Mouse (Mus musculus): ENCODE measurements around the gene Numa1.
"Not testable (repeated sequence)": the region's sequence is repeated elsewhere in the genome, so short reads cannot be mapped to it uniquely, and the experiment has no call there.

The Numa1 gene

DNA sequence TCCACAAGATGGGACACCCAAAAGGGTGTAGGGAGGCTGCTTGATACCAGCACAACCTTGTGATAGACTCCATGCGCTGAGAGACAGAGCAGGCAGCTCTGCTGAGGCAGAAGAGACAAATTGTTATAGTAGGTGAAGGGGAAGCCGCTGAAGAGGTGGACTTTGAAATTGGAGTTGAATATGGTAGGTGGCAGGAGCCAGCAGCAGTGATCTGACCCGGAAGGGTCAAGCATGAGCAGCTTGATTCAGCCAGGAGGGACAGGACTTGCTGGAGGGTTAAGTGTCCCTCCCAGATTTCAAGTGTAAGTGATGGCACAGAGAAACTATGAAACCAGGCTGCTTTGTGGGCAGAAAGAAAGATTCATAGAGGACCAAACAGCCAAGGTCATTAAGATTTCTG, 51.2 kb downstream of the Numa1 start:
- no peak for DNase-seq (ENCODE audit: low spot score in 2 of 2)

DNA sequence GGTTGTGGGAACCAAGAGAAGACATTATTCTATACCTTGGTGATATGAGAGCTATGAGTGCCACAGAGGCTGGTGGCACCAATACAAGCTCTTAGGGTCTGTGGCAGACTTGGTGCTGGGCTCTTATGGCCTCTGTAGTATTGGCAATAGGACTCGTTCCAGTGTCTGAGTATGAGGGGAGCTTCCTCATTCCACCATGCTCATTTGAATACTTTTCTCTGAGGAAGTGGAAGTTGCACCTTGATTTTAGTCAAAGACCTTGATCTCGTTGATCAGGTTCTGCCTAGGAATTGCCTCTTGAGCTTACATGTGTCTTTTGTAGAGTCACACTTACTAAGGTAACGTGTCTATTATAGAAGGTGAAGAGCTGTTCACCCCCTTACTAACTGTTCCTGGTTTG, 60.3 kb downstream of the Numa1 start:
- no peak for DNase-seq (ENCODE audit: low spot score in 2 of 2)

DNA sequence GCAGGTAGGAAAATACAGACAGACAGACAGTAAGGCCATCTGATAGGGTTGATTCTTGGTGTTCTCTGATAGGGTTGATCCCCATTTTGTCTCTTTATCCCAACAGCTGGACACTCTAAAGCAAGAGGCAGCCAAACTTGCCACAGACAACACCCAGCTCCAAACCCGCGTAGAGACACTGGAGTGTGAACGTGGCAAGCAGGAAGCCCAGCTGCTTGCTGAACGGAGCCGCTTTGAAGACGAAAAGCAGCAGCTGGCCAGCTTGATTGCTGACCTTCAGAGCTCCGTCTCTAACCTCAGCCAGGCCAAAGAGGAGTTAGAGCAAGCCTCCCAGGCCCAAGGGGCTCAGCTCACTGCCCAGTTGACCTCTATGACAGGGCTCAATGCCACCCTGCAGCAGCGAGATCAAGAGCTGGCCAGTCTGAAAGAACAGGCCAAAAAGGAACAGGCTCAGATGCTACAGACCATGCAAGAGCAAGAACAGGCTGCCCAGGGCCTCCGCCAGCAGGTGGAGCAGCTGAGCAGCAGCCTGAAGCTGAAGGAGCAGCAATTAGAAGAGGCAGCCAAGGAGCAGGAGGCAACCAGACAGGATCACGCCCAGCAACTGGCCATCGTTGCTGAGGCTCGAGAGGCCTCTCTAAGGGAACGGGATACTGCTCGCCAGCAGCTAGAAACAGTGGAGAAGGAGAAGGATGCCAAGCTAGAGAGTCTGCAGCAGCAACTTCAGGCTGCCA, 64.5 kb downstream of the Numa1 start:
- DNase-seq (ENCODE audit: low spot score in 2 of 2), result peak; percentile 35 to 62

DNA sequence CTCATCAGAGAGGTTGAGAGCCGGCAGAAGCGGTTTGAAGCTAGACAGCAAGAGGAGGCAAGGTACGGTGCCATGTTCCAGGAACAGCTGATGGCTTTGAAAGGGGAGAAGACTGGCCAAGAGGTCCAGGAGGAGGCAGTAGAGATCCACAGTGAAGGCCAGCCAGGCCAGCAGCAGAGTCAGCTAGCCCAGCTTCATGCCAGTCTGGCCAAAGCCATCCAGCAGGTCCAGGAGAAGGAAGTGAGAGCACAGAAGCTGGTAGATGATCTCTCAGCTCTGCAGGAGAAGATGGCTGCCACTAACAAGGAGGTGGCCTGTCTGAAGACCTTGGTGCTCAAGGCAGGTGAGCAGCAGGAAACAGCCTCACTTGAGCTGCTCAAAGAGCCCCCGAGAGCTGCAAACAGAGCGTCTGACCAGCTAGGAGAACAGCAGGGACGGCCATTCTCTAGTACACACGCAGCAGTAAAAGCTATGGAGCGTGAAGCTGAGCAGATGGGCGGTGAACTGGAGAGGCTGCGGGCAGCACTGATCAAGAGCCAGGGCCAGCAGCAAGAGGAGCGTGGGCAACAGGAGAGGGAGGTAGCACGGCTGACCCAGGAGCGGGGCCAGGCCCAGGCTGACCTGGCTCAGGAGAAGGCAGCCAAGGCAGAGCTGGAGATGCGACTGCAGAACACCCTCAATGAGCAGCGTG, 65.7 kb downstream of the Numa1 start:
- DNase-seq (ENCODE audit: low spot score in 2 of 2), result no peak

DNA sequence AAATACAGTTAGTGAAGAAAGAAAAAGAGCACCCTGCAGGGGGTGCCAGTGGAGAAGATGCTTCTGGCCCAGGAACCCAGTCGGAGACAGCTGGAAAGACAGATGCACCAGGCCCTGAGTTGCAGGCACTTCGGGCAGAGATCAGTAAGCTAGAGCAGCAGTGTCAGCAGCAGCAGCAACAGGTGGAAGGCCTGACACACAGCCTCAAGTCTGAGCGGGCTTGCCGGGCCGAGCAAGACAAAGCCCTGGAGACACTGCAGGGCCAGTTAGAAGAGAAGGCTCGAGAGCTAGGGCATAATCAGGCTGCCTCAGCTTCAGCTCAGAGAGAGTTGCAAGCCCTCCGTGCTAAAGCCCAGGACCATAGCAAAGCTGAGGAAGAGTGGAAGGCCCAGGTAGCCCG, 66.4 kb downstream of the Numa1 start:
- DNase-seq (ENCODE audit: low spot score in 2 of 2), result no peak

DNA sequence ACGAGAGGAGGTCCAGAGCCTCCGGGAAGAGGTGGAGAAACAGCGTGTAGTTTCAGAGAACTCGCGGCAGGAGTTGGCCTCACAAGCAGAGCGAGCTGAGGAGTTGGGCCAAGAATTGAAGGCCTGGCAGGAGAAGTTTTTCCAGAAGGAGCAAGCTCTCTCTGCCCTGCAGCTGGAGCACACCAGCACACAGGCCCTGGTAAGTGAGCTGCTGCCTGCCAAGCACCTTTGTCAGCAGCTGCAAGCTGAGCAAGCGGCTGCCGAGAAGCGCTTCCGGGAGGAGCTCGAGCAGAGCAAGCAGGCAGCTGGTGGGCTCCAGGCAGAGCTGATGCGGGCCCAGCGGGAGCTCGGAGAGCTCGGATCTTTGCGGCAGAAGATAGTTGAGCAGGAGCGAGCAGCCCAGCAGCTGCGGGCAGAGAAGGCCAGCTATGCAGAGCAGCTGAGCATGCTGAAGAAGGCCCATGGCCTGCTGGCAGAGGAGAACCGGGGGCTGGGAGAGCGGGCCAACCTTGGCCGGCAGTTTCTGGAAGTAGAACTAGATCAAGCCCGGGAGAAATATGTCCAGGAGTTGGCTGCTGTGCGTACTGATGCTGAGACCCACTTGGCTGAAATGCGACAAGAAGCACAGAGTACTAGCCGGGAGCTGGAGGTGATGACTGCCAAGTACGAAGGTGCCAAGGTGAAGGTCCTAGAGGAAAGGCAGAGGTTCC, 67.2 kb downstream of the Numa1 start:
- no peak for DNase-seq (ENCODE audit: low spot score in 2 of 2)

DNA sequence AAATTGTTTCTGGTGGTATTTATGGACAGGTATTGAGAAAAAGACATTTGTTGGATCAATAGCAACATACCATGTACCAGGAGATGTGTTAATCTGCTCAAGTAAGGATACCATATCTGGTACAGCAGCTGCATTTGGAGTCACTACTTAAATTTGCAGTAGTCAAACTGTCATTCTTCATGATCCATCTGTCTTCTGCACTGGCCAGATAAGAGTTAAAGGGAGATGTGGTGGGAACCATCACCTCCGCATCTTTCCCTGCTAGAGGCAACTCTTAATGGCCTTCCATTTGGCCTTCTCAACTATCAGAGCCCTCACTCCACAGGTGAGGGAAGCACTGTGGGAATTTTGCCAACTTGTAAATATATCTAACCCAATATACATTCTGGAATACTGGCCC, 72.6 kb downstream of the Numa1 start:
- no peak for DNase-seq (ENCODE audit: low spot score in 2 of 2)

DNA sequence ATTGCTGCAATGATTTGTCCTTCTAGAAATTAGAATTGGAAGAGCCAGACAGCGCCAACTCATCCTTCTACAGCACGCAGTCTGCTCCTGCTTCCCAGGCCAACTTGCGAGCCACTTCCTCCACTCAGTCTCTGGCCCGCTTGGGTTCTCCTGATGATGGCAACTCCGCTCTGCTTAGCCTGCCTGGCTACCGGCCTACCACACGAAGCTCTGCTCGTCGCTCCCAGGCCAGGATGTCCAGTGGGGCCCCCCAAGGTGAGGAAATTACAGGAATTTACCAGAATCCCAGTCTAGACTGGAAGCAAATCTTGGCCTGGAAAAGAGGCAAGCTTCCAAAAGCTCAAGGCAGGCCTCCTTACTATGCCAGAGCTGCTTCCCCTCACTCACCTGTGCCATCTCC, 77.9 kb downstream of the Numa1 start:
- DNase-seq (ENCODE audit: low spot score in 2 of 2), result no peak

DNA sequence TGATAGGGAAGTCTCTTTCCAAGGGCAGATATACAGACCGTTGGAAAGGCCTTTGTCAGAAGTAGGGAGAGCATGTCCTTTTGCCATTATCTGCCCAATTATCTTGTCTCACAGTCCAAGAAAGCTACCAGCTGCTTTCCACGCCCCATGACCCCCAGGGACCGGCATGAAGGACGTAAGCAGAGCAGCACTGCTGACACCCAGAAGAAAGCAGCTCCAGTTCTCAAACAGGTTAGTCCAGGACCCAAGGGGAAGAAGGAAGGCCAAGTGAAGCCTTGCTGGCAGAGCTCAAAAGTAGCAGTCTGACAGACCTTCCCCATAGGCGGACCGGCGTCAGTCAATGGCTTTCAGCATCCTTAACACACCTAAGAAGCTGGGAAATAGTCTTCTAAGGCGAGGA, 79.5 kb downstream of the Numa1 start:
- no peak for DNase-seq (ENCODE audit: low spot score in 2 of 2)

DNA sequence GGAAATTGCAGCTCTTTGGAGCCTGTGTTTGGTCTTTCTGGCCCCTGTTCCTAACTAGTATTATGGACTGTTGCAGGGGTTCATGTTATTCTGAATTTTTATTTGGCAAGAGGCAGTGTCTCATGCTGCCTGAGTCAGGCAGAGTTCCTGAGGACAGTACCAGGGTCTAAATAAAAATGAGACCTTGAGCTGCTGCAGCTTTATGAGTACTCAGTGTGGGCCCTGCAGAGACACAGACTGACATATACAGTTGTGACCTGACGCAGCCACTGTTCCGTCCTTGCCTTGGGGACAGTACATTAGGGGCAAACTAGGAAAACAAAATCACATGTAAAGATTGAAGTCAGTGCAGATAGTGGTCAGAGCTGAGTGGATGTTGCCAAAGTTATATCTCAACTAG, 81.1 kb downstream of the Numa1 start:
- no peak for DNase-seq (ENCODE audit: low spot score in 2 of 2)

DNA sequence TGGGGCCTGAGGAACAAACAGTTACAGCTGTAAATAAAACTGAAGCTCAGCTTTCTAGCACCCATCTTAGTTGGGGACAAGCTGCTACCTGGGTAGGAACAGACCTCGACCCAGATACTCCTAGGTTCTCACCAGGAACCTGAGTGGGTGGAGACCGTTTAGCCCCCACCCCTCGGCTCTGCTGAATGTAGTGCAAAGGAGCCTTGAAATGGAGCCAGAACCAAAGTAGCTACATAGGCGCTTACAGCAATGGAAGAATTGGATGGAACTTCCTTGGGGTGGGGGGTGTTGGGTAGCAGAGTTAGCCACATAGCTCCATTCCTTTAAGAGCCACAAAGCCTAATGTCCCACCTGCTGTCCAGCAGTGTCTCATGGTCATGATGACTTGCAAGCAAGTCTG, 83.0 kb downstream of the Numa1 start:
- DNase-seq (ENCODE audit: low spot score in 2 of 2), result no peak

DNA sequence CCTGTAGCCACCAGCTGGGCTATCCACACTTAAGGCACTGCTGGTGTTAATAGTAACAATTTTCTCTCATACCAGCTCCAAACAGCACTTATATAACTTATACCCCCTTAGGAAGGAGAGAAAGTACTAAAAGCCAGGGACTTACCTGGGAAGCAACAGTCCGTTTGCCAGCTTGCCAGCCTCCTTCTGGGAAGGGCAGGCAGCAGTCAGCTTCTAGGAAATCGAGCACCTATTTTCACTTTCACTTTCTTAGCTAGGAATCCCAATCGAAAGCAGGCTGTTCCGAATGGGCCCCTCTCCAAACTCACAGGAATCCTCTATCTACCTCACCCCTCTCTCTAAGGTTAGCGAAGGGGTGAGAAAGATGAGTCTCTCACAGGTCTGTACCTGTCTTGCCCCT, 83.5 kb downstream of the Numa1 start:
- no peak for DNase-seq (ENCODE audit: low spot score in 2 of 2)

DNA sequence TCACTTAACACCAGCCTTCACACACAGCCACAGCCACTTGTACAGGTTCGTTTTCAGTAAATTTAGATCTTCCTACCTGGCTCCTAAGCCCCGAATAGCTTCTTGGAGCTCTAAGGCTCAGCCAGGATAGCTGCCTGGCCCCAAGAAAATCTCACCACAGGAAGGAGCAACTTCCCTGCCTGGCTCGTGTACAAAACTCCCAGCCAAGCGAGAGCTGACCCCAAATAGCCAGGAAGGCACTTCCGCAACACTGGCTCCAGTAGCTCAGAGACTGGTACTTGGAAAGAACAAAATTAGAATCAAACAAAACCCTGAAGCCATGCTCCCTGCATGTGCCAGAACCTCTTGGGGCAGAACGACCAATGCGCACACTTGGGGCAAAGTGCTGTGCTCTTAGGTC, 84.1 kb downstream of the Numa1 start:
- DNase-seq (ENCODE audit: low spot score in 2 of 2), result no peak

DNA sequence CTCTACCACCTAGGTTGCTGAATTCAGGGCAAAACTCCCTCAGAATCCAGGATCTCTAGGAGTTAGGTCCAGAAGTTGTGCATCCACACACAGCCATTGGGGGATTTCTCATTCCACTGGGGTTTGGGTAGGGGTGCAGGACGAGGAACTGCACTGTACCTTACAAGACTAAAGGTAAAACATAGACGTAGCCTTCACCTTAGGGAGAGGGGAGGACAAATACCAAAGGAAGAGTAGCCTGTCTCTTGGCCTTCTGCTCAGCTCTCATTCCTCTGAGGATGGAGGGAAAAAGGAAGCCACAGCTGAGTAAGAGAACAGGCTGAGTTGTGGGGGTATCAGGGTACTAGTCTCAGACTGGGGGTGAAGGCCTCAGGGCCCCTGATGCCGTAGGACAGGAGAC, 84.7 kb downstream of the Numa1 start, which contains the start of gene Il18bp:
TSS of gene Il18bp (minus strand) at position 101 of the 400 bp plus-strand sequence.
- DNase-seq (ENCODE audit: low spot score in 2 of 2), result no peak

DNA sequence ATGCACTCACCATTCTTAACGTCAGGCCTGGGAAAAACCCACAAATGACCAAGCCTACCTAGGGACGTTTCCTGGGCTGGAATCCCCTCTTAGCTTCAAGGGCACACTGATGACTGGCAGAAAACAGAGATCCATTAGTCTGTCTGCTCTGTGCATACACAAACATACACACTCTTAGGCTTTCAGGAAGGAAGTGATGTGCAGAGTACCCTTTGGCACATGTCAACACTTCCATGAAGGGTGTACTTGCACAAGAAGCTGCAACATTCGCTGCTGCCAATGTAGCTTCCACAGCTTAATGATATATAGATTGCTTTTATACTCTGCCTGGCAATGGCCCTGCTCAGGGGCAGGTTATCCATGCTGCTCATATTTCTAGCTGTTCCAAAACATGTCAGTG, 85.5 kb downstream of the Numa1 start:
- no peak for DNase-seq (ENCODE audit: low spot score in 2 of 2)

DNA sequence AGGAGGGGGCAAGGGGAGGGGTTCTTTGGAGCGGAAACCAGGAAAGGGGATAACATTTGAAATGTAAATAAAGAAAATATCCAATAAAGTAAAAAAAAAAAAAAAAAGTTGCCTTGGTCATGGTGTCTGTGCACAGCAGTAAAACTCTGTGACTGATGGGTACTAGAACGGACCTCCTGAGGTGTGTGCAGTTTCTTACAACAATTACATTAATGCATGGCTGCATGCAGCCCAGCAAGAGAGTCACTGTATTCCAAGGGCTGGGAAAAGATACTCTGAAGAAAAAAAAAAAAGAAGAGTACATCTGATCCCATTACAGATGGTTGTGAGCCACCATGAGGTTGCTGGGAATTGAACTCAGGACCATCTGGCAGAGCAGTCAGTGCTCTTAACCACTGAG, 87.0 kb downstream of the Numa1 start:
- DNase-seq (ENCODE audit: low spot score in 2 of 2), result not testable (repeated sequence)

DNA sequence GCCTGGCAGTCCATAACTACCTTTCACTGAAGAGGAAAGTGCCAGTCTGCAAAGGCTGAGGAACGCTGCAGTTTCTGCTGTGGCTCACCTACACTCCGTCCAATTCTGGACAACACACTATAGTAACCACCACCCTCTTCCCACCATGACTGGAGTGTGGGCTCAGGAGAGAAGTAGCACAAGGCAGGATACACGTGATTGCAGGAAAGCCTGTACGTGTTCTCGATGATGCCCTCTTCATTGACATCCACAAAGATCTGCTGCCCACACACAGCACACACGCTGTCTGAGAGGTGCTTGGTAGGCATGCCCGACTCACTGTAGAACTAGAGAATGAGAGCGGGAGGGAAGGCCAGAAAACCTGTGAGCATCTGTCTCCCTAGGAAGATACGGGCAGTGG, 89.9 kb downstream of the Numa1 start:
- DNase-seq (ENCODE audit: low spot score in 2 of 2), result no peak

DNA sequence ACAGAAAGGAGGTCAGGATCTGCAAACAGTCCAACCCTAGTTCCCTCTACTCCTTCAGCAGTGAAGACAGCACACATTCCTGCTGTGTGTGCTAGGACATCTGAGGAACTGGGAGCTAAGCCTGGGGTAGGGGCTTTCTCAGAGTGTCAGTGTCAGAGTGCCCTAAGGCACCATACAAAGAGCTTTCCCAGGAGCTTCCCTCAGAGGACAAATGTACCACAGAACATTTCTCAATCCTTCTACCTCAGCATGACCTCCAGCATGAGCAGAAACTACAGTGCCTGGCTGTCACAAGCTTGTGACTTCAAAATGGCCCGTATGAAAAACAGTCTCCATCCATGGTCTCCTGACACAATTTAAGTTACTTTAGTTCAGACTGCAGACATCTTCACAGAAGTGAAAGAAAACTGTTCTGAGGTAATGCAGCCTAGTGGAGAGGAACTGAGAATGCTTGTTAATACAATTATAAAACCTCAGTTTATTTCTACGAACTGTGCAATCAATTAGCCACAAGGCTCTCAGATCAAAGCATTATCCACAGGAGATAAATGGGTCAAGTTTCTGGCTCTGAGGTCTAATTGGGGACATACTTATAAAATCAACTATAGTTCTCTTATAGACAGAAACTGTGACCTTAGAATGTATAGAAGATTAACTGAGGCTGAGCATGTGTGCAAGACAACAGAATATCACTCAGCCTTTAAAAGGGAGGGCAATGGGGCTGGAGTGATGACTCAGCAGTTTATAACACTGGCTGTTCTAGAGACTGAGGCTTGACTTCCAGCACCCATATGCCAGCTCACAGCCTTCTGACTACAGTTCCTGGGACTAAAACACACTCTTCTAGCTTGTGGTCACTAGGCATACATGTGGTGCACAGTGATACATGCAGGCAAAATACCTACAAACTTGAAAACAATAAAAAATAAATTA, 91.5 kb downstream of the Numa1 start:
- DNase-seq (ENCODE audit: low spot score in 2 of 2), result no peak

DNA sequence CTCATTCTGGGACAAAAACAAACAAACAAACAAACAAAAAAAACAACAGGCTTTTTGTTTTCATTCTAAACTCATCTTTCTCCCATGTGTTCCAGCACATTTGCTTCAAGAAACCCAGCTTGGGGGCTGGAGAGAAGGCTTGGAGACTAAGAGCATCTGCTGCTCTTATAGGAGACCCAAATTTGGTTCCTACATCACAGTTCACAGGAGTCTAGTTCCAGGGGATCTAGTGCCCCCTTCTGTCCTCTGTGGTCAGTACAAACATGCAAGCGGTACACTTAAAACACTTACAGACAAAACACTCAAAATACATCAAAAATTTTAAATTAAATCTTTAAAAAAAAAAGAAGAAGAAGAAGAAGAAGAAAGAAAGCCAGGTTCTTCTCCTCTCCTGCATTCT, 101.0 kb downstream of the Numa1 start:
- DNase-seq (ENCODE audit: low spot score in 2 of 2), result no peak

DNA sequence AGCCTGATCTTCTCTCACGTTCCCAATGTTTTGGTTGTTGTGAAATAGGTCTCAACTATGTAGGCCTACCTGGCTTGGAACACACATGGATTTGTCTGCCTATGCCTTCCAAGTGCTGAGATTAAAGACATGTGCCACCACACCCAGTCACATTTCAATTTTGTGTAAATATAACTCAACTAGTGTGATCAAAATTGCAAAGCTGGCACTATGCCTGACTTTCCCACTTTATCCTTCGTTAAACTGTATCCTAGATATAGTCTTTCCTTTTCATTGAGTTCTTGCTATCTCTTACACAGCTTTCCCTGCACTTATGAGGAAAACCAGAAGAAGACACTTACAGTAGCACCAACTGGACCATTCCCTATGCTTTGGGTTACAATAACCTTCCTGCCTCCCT, 101.6 kb downstream of the Numa1 start:
- DNase-seq (ENCODE audit: low spot score in 2 of 2), result no peak

DNA sequence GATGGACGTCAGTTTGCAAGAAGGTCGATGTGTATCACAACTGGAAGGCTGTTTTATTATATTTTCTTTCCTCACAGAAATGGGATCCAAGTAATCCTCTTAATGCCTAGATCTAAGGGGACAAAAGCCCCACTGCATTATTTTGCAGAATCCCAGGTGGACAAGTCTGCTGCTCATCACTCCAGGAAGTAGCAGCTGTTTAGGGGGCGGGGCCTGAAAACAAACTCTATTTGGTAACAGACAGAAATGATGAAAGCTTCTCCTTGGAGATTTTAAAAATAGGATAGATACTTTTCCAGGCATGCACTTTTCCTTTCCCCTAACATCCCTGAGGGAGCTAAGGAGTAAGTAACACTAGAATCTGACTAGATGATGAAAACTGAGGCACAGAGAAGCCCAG, 103.4 kb downstream of the Numa1 start:
- no peak for DNase-seq (ENCODE audit: low spot score in 2 of 2)

DNA sequence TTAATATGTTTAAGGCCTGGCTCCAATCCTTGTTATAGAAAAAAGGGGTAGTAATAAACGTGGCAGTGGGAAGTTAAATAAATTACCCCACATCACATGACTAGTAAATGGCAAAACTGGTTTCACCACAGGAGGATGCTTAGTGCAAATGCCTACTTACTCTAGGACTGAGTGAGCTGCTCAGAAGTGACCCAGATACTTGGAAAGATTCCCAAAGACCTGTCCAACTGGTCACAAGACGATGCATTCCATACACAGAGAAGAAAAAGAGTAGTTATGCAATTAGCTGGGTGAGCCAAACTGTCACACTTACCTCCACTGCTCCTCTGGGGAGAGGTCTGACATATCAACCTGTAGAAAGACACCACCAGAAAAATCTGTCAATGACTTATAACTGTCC, 108.4 kb downstream of the Numa1 start:
- DNase-seq (ENCODE audit: low spot score in 2 of 2), result no peak

All from natural killer cell, adult 2 months (primary cell).